Mouse (Mus musculus) hindbrain, embryonic 11.5 days (tissue): ENCODE data around the gene Enthd1. TPM values are rescaled to one million over a fixed set of nuclear protein-coding genes. Genes with fewer than 3 reads are reported as not detected.

ENCODE experiments used
- ATAC-seq: fragments of 200-750 bp; cut with Nextera tagmentation; 2 replicates; pipeline ENCODE4 v1.8.0; 2017; ENCODE audit warnings: mild to moderate bottlenecking, moderate TSS enrichment, moderate library complexity; ENCODE audit not compliant: low FRiP score
- DNase-seq: peaks from one replicate; pipeline ENCODE4 v3.0.0-alpha.2; 2015; ENCODE audit warnings: low spot score
- H3K27ac ChIP-seq: fragments of 300-500 bp; sonication (generic); 2 replicates; pipeline ENCODE4 v1.5.1; 2014; ENCODE audit warnings: mild to moderate bottlenecking, low read depth, low read length
- H3K27me3 ChIP-seq: fragments of 300-500 bp; sonication (generic); 2 replicates; pipeline ENCODE4 v1.6.1; 2014; ENCODE audit warnings: mild to moderate bottlenecking, low read length, moderate library complexity, mixed read lengths; ENCODE audit not compliant: control insufficient read depth, insufficient read depth
- H3K36me3 ChIP-seq: fragments of 300-500 bp; sonication (generic); 2 replicates; pipeline ENCODE4 v1.6.1; 2014; ENCODE audit warnings: mild to moderate bottlenecking, low read length, moderate library complexity, mixed read lengths; ENCODE audit not compliant: control insufficient read depth, insufficient read depth
- H3K4me1 ChIP-seq: fragments of 300-500 bp; sonication (generic); replicated peaks from 2 replicates; pipeline ENCODE4 v1.6.1; 2014; ENCODE audit warnings: low read length, mixed read lengths; ENCODE audit not compliant: control insufficient read depth, insufficient read depth
- H3K4me2 ChIP-seq: fragments of 300-500 bp; sonication (generic); replicated peaks from 2 replicates; pipeline ENCODE4 v1.6.1; 2014; ENCODE audit warnings: mild to moderate bottlenecking, low read depth, low read length
- H3K4me3 ChIP-seq: fragments of 300-500 bp; sonication (generic); 2 replicates; pipeline ENCODE4 v1.5.1; 2014; ENCODE audit warnings: low read depth, low read length
- H3K9ac ChIP-seq: fragments of 300-500 bp; sonication (generic); 2 replicates; pipeline ENCODE4 v1.6.1; 2014; ENCODE audit warnings: low read depth, low read length
- H3K9me3 ChIP-seq: fragments of 300-500 bp; sonication (generic); 2 replicates; pipeline ENCODE4 v1.6.1; 2016; ENCODE audit warnings: low read length; ENCODE audit not compliant: control insufficient read depth
- WGBS: fragments of 180-500 bp; shearing (Covaris S2); extraction: QIAGEN DNeasy Blood & Tissue Kit; methylation state at CpG from one replicate; pipeline ENCODE4 v1.1.7; 2014; 5-methylcytosine and 5-hydroxymethylcytosine counted together
- polyA plus RNA-seq: library from polyadenylated mRNA; unstranded; fragments of >200 nt; fragmentation: Nextera tagmentation; extraction: Ambion mirVana; gene quantifications from 2 replicates; pipeline ENCODE4 v1.2.1, GENCODE M21; 2014

The Enthd1 gene
- polyA plus RNA-seq, 1 experiment from 2014 or later = not detected

GRCm38 (mm10) chr15:80577166-80577960, 12.4 kb upstream of the Enthd1 start:
- H3K9me3 ChIP-seq = no peaks in the 10 kb centered on the region
- H3K36me3 ChIP-seq = no peaks in the 10 kb centered on the region
- H3K27me3 ChIP-seq = no peaks in the 10 kb centered on the region
- 12% methylated on average over 22 of the region's 22 CpGs for WGBS
- H3K4me3 ChIP-seq = no peak overlapping the region
- peak overlapping the region; percentile 22; the same call in 1 of the 2 replicates for H3K4me2 ChIP-seq
- H3K9ac ChIP-seq = no peak overlapping the region
- H3K4me1 ChIP-seq = no peaks in the 10 kb centered on the region
- H3K27ac ChIP-seq = no peak overlapping the region
- ATAC-seq (no peak), DNase-seq (peak; percentile 26)

GRCm38 (mm10) chr15:80576415-80576994, 11.5 kb upstream of the Enthd1 start:
- no peak overlapping the region for H3K27ac ChIP-seq
- WGBS = 82% methylated on average over 11 of the region's 11 CpGs
- H3K9me3 ChIP-seq = no peaks in the 10 kb centered on the region
- H3K4me3 ChIP-seq = no peak overlapping the region
- DNase-seq (no peak), ATAC-seq (no peak)
- no peaks in the 10 kb centered on the region for H3K27me3 ChIP-seq
- H3K4me1 ChIP-seq = no peaks in the 10 kb centered on the region
- H3K4me2 ChIP-seq = no peak overlapping the region
- H3K36me3 ChIP-seq = no peaks in the 10 kb centered on the region
- H3K9ac ChIP-seq = no peak overlapping the region

- Histone ChIP-seq H3K36me3 (no peaks in the 10 kb centered on the region), H3K9me3 (no peaks in the 10 kb centered on the region), H3K4me1 (no peaks in the 10 kb centered on the region), H3K4me3 (no peak overlapping the region), H3K27me3 (no peaks in the 10 kb centered on the region), H3K27ac (no peak overlapping the region), H3K9ac (no peak overlapping the region), H3K4me2 (no peak overlapping the region)
- DNase-seq (no peak), ATAC-seq (no peak)
- WGBS = 91% methylated on average over 13 of the region's 13 CpGs
Measured at GRCm38 (mm10) chr15:80575817-80576370, 10.9 kb upstream of the Enthd1 start.

GRCm38 (mm10) chr15:80574211-80575040, 9.5 kb upstream of the Enthd1 start:
- Histone ChIP-seq H3K9ac (no peak overlapping the region), H3K4me3 (no peak overlapping the region), H3K4me2 (no peak overlapping the region), H3K27me3 (no peaks in the 10 kb centered on the region), H3K9me3 (no peaks in the 10 kb centered on the region), H3K36me3 (no peaks in the 10 kb centered on the region), H3K27ac (no peak overlapping the region), H3K4me1 (no peaks in the 10 kb centered on the region)
- DNase-seq = no peak
- WGBS = 92% methylated on average over 17 of the region's 17 CpGs
- no peak for ATAC-seq

- WGBS = 83% methylated on average over 9 of the region's 9 CpGs
- ATAC-seq = no peak
- no peak overlapping the region for H3K4me2 ChIP-seq
Measured at GRCm38 (mm10) chr15:80572811-80573520, 8.0 kb upstream of the Enthd1 start.

GRCm38 (mm10) chr15:80572291-80572690, 7.3 kb upstream of the Enthd1 start, which contains the start of gene Grap2:
Gene Grap2 (plus strand): TSS chr15:80572594.
- ATAC-seq (no peak), DNase-seq (no peak)
- H3K9me3 ChIP-seq = no peaks in the 10 kb centered on the region
- no peak within 1 kb of the TSS for H3K4me3 ChIP-seq
- no peaks in the 10 kb centered on the region for H3K27me3 ChIP-seq
- no peaks in the 10 kb centered on the region for H3K4me1 ChIP-seq
- H3K36me3 ChIP-seq = no peaks in the 10 kb centered on the region
- WGBS = 57% methylated on average over 12 of the region's 12 CpGs
- no peak within 1 kb of the TSS for H3K27ac ChIP-seq
- no peak within 1 kb of the TSS for H3K4me2 ChIP-seq
- no peak within 1 kb of the TSS for H3K9ac ChIP-seq

More at GRCm38 (mm10) chr15:80572811-80573520, 8.0 kb upstream of the Enthd1 start:
- DNase-seq = no peak
- Histone ChIP-seq H3K9ac (no peak overlapping the region), H3K9me3 (no peaks in the 10 kb centered on the region), H3K27ac (no peak overlapping the region), H3K27me3 (no peaks in the 10 kb centered on the region), H3K4me3 (no peak overlapping the region), H3K4me1 (no peaks in the 10 kb centered on the region), H3K36me3 (no peaks in the 10 kb centered on the region)

- Histone ChIP-seq H3K27ac (no peak overlapping the region), H3K4me3 (no peak overlapping the region), H3K4me2 (no peak overlapping the region), H3K9me3 (no peaks in the 10 kb centered on the region), H3K36me3 (no peaks in the 10 kb centered on the region), H3K9ac (no peak overlapping the region), H3K4me1 (no peaks in the 10 kb centered on the region), H3K27me3 (no peaks in the 10 kb centered on the region)
- no peak for DNase-seq
- ATAC-seq = no peak
- WGBS = 75% methylated on average over 7 of the region's 7 CpGs
Measured at GRCm38 (mm10) chr15:80571611-80572010, 6.7 kb upstream of the Enthd1 start.

GRCm38 (mm10) chr15:80570226-80570625, 5.3 kb upstream of the Enthd1 start:
- 88% methylated on average over 1 of the region's 1 CpGs for WGBS

More at GRCm38 (mm10) chr15:80570226-80570625, 5.3 kb upstream of the Enthd1 start:
- Histone ChIP-seq H3K27me3 (no peaks in the 10 kb centered on the region), H3K27ac (no peak overlapping the region), H3K4me3 (no peak overlapping the region), H3K9me3 (no peaks in the 10 kb centered on the region), H3K4me2 (no peak overlapping the region), H3K4me1 (no peaks in the 10 kb centered on the region), H3K9ac (no peak overlapping the region), H3K36me3 (no peaks in the 10 kb centered on the region)
- no peak for DNase-seq
- ATAC-seq = no peak
